Mouse (Mus musculus) G1E (cell line): ENCODE measurements around the gene Zfp775. TPM values are rescaled to one million over a fixed set of nuclear protein-coding genes. Genes with fewer than 3 reads are reported as not detected.

Source experiments
- ATAC-seq: 2 replicates; pipeline ENCODE4 v1.8.0; 2016; ENCODE audit warnings: mild to moderate bottlenecking; ENCODE audit not compliant: insufficient number of reproducible peaks, poor library complexity, low FRiP score, severe bottlenecking; ENCODE audit errors: extremely low read depth
- DNase-seq: peaks from one replicate; pipeline ENCODE4 v3.0.0; 2012; ENCODE audit warnings: low spot score
- H3K27me3 ChIP-seq: 2 replicates; pipeline ENCODE4 v1.6.1; 2012; ENCODE audit warnings: mild to moderate bottlenecking, low read length, inconsistent platforms; ENCODE audit not compliant: insufficient read depth
- H3K36me3 ChIP-seq: replicated peaks from 2 replicates; pipeline ENCODE3; 2012; ENCODE audit warnings: mild to moderate bottlenecking, inconsistent platforms
- H3K4me1 ChIP-seq: 2 replicates; pipeline ENCODE4 v1.6.1; 2012; ENCODE audit warnings: low read depth, low read length, inconsistent platforms, mixed read lengths; ENCODE audit not compliant: insufficient read depth
- H3K4me3 ChIP-seq: 2 replicates; pipeline ENCODE4 v1.5.1; 2012; ENCODE audit warnings: low read depth, mild to moderate bottlenecking, inconsistent platforms, low read length, moderate library complexity, mixed read lengths
- H3K9me3 ChIP-seq: replicated peaks from 2 replicates; pipeline ENCODE4 v1.6.1; 2012; ENCODE audit warnings: inconsistent platforms
- CTCF ChIP-seq: IDR thresholded peaks from 2 replicates; pipeline ENCODE4 v1.5.1; 2012; ENCODE audit warnings: low read depth, low read length, inconsistent platforms, mixed read lengths
- GATA1 ChIP-seq: IDR thresholded peaks from 2 replicates; pipeline ENCODE4 v1.6.1; 2012; ENCODE audit warnings: borderline replicate concordance, low read length, inconsistent platforms, mixed read lengths
- GATA2 ChIP-seq: IDR thresholded peaks from 2 replicates; pipeline ENCODE4 v1.6.1; 2012; ENCODE audit warnings: low read depth, low read length, inconsistent platforms, borderline replicate concordance
- POLR2AphosphoS5 ChIP-seq: IDR thresholded peaks from 2 replicates; pipeline ENCODE4 v1.6.1; 2012; ENCODE audit warnings: low read depth, low read length, inconsistent platforms; ENCODE audit not compliant: insufficient replicate concordance
- TAL1 ChIP-seq: conservative IDR thresholded peaks from 2 replicates; pipeline ENCODE4 v1.6.1; 2012; ENCODE audit warnings: low read depth, low read length, inconsistent platforms, mixed read lengths
- polyA plus RNA-seq: library from polyadenylated mRNA; stranded (reverse); fragments of >175 nt; gene quantifications from 2 replicates; pipeline ENCODE4 v1.2.3, GENCODE M21; 2012
- total RNA-seq, 2 experiments: library from RNA; stranded (forward) in 1 of 2; stranded (reverse) in 1 of 2; fragments of 200-1000 nt in 1 of 2; fragments of >200 nt in 1 of 2; fragmentation: Nextera tagmentation in 1 of 2; gene quantifications; 2 replicates each; pipeline ENCODE4 v1.2.3; 2014 to 2017

The Zfp775 gene
- total and polyA plus RNA-seq, 3 experiments: 0.11 TPM; not detected in 2

DNA sequence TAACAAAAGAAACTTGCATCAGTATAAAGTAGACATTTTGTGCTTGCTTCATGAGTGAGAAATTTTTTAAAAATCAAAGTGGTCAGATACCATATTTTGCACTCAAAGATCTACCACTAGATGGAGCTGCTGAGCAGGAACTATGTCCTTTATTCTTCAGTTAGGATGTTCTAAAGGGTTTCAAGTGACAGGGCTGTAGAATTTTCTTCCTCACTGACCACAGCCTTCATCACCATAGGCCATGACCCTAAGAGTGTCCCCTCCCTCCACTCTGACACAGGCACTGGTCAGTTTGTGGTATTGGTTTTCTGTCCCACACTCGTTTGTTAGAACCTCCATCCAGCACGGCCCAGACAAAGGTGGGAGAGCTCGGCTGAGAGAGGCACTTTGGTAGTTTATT, 19.8 kb upstream of the Zfp775 start:
- ATAC-seq (no peak), DNase-seq (no peak)
- Histone ChIP-seq H3K4me3 (no peak overlapping the region), H3K36me3 (no peaks in the 10 kb centered on the region), H3K9me3 (0 out of 2 replicates have a peak, but pooled peaks cover 2% of the 10 kb centered on the region), H3K4me1 (no peaks in the 10 kb centered on the region), H3K27me3 (no peaks in the 10 kb centered on the region)
- TF ChIP-seq GATA2 (no peak), CTCF (peak; percentile 26; the same call in 1 of the 2 replicates)

GRCm38 (mm10) chr6:48589194-48589750, 12.6 kb upstream of the Zfp775 start, which contains the start of gene Gm45021:
TSS of gene Gm45021 (plus strand) at chr6:48589610.
- Histone ChIP-seq H3K4me3 (no peak within 1 kb of the TSS), H3K36me3 (no peaks in the 10 kb centered on the region), H3K4me1 (no peaks in the 10 kb centered on the region), H3K9me3 (0 out of 2 replicates have a peak, but pooled peaks cover 2% of the 10 kb centered on the region), H3K27me3 (no peaks in the 10 kb centered on the region; the same call in 1 of the 2 replicates)
- DNase-seq: no peak
- no peak for TF ChIP-seq GATA1
- no peak for TF ChIP-seq CTCF
- no peak for ATAC-seq

GRCm38 (mm10) chr6:48591221-48591845, 10.5 kb upstream of the Zfp775 start:
- no peaks in the 10 kb centered on the region for H3K36me3 ChIP-seq
- ATAC-seq: no peak
- DNase-seq: no peak
- TF ChIP-seq TAL1 (no peak), GATA1 (no peak), POLR2AphosphoS5 (no peak), CTCF (no peak), GATA2 (no peak)
- no peak overlapping the region for H3K4me3 ChIP-seq
- H3K4me1 ChIP-seq: no peaks in the 10 kb centered on the region
- no peaks in the 10 kb centered on the region for H3K9me3 ChIP-seq
- no peaks in the 10 kb centered on the region; the same call in 1 of the 2 replicates for H3K27me3 ChIP-seq

DNA sequence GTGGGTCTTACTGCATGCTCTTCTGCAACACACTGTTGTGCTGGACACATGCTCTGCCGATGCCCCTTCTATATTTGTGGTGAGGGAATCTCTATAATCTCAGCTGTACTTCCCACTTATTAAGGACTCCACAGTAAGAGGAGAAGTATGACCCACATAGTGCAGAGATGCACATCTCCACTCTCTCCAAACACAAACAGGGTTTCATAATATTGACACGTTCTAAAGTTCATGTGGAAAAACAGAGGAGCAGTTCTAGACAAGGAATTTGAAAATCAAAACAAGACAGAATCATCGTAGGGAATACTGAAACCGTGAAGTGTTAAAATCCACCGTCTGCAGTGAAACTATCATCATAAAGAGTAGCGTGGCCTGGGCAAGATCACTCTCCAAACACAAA, 10.0 kb upstream of the Zfp775 start:
- DNase-seq: no peak
- Histone ChIP-seq H3K4me1 (no peaks in the 10 kb centered on the region), H3K27me3 (no peaks in the 10 kb centered on the region; the same call in 1 of the 2 replicates), H3K9me3 (no peaks in the 10 kb centered on the region), H3K4me3 (no peak overlapping the region), H3K36me3 (no peaks in the 10 kb centered on the region)
- TF ChIP-seq CTCF (no peak), POLR2AphosphoS5 (no peak), GATA2 (no peak), GATA1 (no peak), TAL1 (no peak)
- no peak for ATAC-seq

DNA sequence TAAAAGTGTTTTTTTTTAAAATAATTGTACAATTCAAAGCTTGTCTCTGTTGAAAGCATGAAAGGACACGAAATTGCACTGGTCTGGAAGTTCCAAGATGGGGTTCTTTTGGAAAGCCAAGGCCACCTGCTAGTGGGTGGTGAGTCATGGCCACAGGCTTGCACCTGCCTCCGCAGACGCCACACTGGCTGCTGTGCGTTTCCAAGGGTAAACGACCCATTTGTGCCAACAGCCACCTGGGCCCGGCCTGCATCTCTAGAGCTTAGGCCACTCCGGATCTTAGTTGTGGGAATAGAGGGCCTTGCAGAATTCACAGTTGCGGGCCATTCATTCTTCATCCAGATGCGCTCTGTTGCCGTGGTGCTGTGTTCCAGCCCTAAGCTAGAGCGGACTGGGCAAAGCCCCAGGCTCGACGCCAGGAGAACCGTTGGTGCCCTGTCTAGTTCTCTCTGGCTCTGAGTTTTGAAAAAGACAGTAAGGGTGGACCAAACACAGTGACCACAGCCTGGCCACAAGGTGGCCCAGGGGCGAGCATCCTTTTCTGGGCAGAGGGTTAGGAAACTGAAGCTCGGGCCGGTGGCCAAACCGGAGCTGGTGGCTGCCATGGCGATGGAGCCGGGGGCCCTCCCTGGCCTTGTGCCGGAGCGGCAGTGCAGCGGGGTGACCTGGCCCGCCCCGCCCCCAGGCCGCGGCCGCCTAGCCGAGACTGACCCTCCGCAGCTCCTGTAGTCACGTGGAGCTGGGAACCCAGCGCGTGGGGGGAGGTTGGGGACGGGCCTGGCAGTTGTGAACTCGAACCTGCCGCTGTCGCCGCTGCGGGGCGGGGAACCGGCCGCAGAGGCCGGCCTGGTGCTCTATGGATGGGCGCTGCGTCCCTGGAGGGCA, 8.5 kb upstream of the Zfp775 start, which contains the start of the genes Repin1 and Gm44965:
TSS of gene Repin1 (plus strand) at position 726 of the 885 bp plus-strand sequence.
TSS of gene Gm44965 (plus strand) at position 784 of the 885 bp plus-strand sequence.
- H3K27me3 ChIP-seq: no peaks in the 10 kb centered on the region; the same call in 1 of the 2 replicates
- DNase-seq: no peak
- no peaks in the 10 kb centered on the region for H3K36me3 ChIP-seq
- no peak within 1 kb of the TSS for H3K4me3 ChIP-seq
- H3K9me3 ChIP-seq: no peaks in the 10 kb centered on the region; the same call in 1 of the 2 replicates
- TF ChIP-seq GATA2: no peak
- TF ChIP-seq GATA1: no peak
- no peak for TF ChIP-seq POLR2AphosphoS5
- TF ChIP-seq TAL1: no peak
- no peak for TF ChIP-seq CTCF
- H3K4me1 ChIP-seq: no peaks in the 10 kb centered on the region
- ATAC-seq: no peak
